Mouse (Mus musculus) bone marrow macrophage, adult 2 months (primary cell): ENCODE results near the gene Zfp91.

Source experiments
- CTCF ChIP-seq: IDR thresholded peaks from 2 replicates; pipeline ENCODE4 v1.5.1; 2012; ENCODE audit warnings: low read depth, mild to moderate bottlenecking, low read length, moderate library complexity
- POLR2A ChIP-seq: IDR thresholded peaks from 2 replicates; pipeline ENCODE4 v1.6.1; 2012; ENCODE audit warnings: mild to moderate bottlenecking, low read depth, low read length, borderline replicate concordance

DNA sequence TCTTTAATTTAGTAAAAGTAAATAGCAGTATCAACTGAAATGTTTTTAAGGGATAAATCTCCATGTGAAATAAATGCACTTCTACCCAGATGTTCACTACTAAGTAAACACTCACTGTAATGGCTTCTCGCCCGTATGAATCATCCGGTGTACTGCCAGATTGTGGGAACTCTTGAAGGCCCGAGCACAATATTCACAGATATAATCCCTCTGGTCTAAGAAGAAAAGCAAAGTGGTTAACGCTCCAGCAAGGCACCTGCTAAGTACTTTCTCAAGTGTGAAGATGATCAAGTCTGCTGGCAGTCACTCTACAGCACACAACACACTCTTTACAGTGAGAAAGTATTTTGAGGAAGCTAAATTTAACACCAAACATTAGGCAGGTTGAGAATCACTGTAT, 25.0 kb downstream of the Zfp91 start:
- TF ChIP-seq CTCF (no peak), POLR2A (no peak)
